Mouse (Mus musculus): ENCODE measurements around the gene Gm4981. TPM values are rescaled to one million over a fixed set of nuclear protein-coding genes. Genes with fewer than 3 reads are reported as not detected.
"Not testable (repeated sequence)": the region's sequence is repeated elsewhere in the genome, so short reads cannot be mapped to it uniquely, and the experiment has no call there.

The Gm4981 gene
- total RNA-seq, 2 experiments from 2014 or later: not detected

DNA sequence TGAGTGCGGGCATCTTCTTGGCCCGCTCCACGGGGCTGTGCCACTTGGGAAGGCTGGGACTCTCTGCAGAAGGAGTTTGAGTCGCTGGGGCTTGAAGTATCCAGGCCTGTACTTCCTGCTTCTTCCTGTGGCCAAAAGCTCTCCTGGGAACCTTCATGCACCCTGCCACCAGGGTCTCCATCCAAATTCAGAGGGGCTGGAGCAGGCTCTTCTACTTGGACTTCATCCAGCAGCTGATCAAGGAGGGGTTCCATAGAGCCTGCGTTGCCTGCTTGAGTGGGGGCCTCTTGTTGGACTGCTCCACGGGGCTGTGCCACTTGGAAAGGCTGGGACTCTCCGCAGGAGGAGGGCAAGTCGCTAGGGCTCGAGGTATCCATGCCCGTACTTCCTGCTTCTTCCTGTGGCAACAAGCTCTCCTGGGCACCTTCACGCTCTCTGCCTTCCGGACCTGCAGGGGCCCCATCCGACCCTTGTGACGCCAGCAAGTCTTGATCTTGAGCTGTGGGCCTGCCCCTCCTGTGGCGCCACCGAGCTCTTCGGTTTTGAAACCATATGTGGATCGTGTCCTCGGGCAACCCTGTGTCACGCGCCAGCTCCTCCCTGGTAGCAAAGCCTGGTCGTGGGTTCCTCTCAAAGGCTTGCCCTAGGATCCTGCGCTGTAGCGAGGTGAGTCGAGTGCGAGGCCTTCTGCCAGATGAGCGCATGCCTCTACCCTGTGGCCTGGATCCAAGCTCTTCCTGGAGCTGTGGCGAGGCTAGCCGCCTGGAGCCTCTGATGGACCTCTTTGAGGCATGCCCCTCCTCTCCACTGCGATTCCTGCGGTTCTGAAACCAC, 12.3 kb downstream of the Gm4981 start:
- not testable (repeated sequence) for ATAC-seq (replicated peaks; ENCODE audit: low FRiP score, low TSS enrichment, poor library complexity, severe bottlenecking)

DNA sequence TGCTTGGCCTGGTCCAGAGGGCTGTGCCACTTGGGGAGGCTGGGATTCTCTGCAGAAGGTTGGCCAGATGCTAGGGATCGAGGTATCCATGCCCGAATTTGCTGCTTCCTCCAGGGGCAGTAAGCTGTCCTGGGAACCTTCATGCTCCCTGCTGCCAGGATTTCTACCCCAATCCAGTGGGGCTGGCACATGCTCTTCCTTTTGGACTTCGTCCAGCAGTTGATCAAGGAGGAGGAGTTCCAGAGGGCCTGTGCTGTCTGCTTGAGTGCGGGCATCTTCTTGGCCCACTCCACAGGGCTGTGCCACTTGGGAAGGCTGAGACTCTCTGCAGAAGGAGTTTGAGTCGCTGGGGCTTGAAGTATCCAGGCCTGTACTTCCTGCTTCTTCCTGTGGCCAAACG, 13.3 kb downstream of the Gm4981 start:
- not testable (repeated sequence) for ATAC-seq (replicated peaks; ENCODE audit: low FRiP score, low TSS enrichment, poor library complexity, severe bottlenecking)

DNA sequence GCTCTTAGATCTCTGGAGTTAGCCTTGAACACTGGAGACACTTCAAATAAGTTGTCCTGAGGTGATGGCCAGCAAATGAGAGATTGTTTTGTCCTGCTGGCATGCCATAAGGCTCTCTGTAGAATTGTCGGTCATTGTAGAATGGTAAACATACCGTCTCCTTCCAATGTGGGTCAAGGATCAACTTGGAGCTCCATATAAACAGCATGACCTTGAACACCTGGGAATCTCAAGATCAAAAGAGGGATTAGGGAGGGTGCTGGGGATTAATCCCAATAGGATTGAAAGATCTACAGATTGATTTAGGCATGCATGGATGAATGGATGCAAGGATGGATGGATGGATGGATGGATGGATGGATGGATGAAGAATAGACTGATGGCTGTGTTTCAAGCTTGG, 14.9 kb downstream of the Gm4981 start:
- ATAC-seq (replicated peaks; ENCODE audit: low FRiP score, low TSS enrichment, poor library complexity, severe bottlenecking): not testable (repeated sequence)

DNA sequence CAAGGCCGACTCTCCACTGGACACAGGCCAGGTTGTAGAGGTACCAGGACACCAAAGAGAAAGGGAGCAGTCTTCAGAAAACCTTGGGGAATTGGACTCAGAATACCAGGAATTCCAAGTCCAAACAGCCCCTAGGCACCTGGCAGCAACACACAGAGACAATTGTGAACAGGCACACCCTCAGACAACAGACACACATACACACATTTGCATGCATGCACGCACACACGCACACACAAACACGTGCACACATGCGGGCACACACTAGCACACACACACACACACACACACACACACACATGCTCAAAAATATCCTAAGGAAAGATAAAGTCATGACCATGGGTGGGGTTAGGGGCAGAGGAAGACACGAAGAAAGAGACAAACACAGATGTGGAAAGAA, 15.8 kb downstream of the Gm4981 start:
- no peak for ATAC-seq (replicated peaks; ENCODE audit: low FRiP score, low TSS enrichment, poor library complexity, severe bottlenecking)

DNA sequence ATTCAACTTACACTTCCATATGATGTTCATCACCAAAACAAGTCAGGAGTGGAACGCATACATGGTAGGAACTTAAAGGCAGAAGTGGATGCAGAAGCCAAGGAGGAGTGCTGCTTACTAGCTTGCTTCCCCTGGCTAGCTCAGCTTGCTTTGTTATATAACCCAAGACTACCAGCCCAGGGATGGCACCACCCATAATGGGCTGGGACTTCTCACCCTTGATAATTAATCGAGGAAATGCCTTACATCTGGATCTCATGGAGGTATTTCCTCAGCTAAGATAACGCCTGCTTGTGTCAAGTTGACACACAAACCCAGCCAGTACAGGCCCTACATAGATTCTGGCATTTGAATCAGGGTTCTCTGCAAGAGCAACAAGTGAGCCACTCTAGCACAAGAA, 19.1 kb downstream of the Gm4981 start:
- no peak for ATAC-seq (replicated peaks; ENCODE audit: low FRiP score, low TSS enrichment, poor library complexity, severe bottlenecking)

DNA sequence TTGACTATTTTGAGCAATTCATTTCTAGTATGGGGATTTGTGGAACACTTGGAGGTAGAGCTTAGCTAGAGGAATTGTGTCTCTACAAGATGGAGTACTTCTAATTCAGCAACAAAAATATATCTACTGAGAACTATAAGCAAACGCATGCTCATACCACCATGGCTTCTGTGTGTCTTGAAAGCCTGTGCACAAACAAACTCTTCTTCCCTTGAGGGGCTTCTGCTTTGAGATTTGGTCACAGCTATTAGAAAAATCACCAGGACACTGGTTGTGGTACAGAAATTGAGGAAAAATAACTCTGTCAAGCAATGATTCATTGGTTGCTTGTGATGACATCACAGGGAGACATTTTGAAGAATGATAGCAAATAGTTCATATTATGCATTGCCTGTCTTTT, 21.1 kb downstream of the Gm4981 start:
- no peak for ATAC-seq (replicated peaks; ENCODE audit: low FRiP score, low TSS enrichment, poor library complexity, severe bottlenecking)

DNA sequence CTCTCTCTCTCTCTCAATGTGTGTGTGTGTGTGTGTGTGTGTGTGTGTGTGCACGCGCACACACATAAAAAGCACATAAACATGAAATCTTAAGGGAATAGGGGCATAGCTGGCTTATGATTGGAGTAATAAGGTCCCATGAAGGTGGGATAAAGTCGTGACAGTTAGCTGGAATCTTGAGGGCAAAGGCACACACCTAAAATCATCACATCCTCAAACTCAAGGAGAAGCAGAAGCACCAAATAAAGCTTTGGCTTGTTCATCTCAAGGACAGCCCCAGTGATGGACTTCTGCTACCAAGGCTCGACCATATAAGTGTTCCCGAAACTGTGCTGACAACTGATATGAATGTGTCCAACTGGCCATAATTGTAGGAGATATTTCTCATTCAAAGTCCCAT, 21.6 kb downstream of the Gm4981 start:
- no peak for ATAC-seq (replicated peaks; ENCODE audit: low FRiP score, low TSS enrichment, poor library complexity, severe bottlenecking)

DNA sequence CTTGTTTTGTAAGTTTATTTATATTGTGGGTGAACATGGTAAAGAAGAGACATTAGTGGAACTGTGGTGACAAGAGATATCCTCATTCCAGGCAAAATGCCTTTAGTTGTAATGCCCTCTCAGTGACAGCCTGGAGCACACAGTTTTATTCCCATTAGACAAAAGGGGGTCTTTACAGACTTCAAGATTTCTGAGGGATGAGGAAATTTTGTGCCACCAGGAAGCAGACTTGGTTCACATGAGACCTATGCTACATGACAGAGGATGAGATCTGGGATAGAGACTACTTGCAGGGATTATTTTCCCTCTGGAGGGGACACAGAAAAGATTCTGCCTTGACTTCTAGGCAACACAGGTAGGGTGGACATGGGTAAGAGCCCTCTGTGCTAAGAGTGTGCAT, 22.0 kb downstream of the Gm4981 start:
- ATAC-seq (replicated peaks; ENCODE audit: low FRiP score, low TSS enrichment, poor library complexity, severe bottlenecking): no peak

DNA sequence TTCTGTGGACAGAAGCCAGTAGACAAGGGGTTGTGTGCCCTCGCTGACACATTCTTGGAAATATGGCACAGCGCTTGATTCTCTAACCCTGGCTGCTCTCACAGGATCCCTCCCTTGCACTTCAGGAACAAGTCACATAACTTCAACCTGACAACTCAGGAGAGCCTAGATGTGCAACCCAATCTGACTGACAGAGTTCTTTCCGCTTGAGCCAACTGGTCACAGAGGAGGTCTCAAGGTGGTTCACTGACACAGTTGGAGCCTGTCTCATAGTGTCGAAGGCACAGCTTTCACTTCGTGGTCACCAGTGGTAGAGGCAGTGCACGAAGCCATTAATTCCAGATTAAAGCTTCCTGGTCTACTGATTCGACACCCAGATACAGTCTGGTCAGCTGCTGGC, 24.3 kb downstream of the Gm4981 start:
- no peak for ATAC-seq (replicated peaks; ENCODE audit: low FRiP score, low TSS enrichment, poor library complexity, severe bottlenecking)

DNA sequence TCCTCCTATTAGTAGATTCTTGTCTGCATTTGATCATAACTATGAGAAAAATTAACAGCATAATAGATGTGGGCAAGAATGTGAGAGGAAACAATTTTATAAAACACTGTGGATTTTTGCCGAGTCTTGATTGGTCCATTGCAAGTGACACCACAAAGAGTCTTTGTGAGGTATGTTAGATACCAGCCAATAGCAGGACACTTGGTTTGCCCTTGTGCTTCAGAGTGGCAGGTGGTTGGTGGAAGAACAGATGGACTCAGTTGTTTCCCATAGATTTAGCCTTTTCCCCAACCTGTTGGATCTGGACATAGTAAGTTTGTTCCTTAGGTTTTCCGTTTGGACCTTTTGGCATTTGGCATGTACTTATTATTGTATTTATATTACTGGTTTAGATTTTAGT, 25.3 kb downstream of the Gm4981 start:
- ATAC-seq (replicated peaks; ENCODE audit: low FRiP score, low TSS enrichment, poor library complexity, severe bottlenecking): no peak

DNA sequence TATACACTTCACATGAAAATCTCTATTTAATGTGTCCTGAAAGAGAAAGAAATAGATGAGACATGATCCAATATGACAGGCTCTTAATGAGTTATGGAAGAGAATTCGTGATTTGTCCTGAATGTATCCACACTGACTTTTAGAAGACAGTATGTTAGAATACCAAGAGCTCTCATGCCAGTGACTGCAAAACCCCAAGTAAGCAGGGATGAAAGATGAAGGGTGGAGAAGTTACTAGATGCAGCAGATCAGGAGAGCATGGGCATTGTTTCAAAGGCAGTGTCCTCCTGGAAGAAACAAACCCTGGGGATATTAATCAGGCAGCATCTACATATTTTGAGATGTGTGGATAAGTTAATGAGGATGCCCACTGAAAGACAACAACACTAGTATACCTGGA, 26.0 kb downstream of the Gm4981 start:
- ATAC-seq (replicated peaks; ENCODE audit: low FRiP score, low TSS enrichment, poor library complexity, severe bottlenecking): no peak

DNA sequence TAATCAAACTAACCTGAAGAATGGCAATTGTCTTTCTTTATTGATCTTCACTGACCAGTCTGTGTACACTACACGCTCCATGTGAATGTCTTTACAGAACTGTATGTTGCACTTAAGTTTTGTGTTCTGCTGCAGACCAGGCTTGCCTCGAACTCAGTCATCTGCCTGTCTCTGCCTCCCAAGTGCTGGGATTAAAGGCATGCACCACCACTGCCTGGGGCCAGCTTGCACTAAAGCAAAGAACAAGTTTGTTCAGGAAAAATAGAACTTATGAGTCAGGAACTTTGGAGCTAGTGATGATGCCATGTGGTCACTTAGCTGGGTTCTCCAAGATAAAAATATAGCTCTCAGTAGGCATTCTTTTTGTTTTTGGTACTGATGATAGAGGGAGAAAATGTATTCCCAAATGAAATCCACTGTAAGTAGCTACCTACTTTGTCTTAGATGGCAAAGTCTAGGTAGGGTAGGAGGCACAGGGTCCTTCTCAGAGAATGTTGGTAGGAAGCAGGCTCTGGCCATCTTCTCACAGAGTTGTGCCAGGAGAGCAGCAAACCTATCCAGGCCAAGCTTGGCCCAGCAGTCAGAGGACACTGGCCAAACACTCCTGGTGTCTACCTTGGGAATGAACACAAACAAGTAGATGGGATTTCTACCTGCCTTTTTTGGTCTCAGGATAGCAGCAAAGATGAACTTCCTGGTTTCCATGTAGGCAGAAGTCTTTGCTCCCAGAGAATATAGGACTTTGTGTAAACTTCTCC, 26.6 kb downstream of the Gm4981 start:
- ATAC-seq (replicated peaks; ENCODE audit: low FRiP score, low TSS enrichment, poor library complexity, severe bottlenecking): no peak

DNA sequence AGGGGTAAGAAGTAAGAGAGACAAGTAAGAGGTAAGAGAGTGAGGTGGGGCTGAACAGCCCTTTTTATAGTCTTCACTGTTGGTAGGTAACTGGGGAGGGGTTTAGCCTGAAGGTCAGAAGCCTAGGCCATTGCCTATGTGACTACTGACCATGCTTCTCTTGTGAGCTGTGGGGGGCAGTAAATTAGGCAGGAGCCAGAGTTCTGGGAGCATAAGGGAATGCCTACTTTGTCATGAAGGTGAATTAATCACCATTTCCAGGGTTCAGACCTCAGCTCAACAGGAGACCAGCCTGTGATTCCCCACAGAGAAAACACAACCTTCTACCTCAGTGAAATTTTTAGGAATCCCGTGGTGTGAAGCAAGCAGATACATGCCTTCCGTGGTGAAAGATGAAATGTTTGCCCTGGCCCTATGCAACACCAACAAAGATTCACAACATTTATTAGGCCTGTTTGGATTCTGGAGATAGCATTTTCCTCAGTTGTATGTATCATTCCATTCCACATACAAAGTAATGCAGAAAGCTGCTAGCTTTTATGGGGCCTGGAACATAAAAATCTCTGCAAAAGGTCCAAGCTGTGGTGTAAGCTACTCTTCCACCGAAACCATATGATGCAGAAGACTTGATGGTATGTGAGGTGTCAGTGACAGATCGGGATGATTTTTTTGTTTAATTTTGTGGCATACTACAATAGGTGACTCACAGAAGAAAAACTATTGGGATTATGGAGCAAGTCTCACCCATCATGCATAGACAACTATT, 29.7 kb downstream of the Gm4981 start:
- ATAC-seq (replicated peaks; ENCODE audit: low FRiP score, low TSS enrichment, poor library complexity, severe bottlenecking): no peak

DNA sequence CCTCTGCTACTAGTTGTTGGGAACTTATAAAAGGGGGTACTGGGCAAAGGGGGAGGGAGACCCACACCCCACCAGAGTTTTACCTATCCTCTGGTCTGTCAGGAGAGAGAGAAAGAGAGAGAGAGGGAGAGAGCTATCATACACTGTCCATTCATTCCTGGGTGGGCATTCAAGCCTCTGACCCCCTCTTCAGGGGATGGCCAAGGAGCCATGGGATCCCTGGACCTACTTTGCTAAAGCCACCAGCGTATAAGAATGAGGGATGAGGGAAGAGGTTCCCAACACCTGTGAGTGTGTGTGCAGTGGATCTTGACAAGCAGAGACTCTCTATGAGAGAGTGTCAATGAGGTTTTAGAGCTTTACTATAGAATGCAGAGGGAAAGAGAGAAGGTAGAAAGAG, 30.5 kb downstream of the Gm4981 start:
- no peak for ATAC-seq (replicated peaks; ENCODE audit: low FRiP score, low TSS enrichment, poor library complexity, severe bottlenecking)

Other genes starting within 250 kb of the Gm4981 start
- not detected in 2 replicates for gene AW822073, start 11.8 kb downstream of the Gm4981 start, total RNA-seq (2014; fragmentation: Nextera tagmentation)
- not detected in 2 replicates for gene AW822073, start 11.8 kb downstream of the Gm4981 start, total RNA-seq (2017)
- gene Duxf3, start 4.0 kb downstream of the Gm4981 start, total RNA-seq (2014; fragmentation: Nextera tagmentation): not detected in 2 replicates
- not detected in 2 replicates for gene Duxf3, start 4.0 kb downstream of the Gm4981 start, total RNA-seq (2017)
- 39.0 and 52.4 TPM in 2 replicates for gene Gcc2, start 18.8 kb upstream of the Gm4981 start, total RNA-seq (2014; fragmentation: Nextera tagmentation)
- 47.6 and 50.1 TPM in 2 replicates for gene Gcc2, start 18.8 kb upstream of the Gm4981 start, total RNA-seq (2017)
- 52.1 and 58.6 TPM in 2 replicates for gene Lims1, start 86.8 kb upstream of the Gm4981 start, total RNA-seq (2014; fragmentation: Nextera tagmentation)
- 41.6 and 54.7 TPM in 2 replicates for gene Lims1, start 86.8 kb upstream of the Gm4981 start, total RNA-seq (2017)
- gene Ranbp2, start 210.2 kb upstream of the Gm4981 start, total RNA-seq (2014; fragmentation: Nextera tagmentation): 146 and 174 TPM in 2 replicates
- 291 and 342 TPM in 2 replicates for gene Ranbp2, start 210.2 kb upstream of the Gm4981 start, total RNA-seq (2017)

All from megakaryocyte-erythroid progenitor cell, adult 5-6 weeks (primary cell).